Mouse (Mus musculus): Measurements from ENCODE around the gene Wbp1l. TPM values are rescaled to one million over a fixed set of nuclear protein-coding genes. Genes with fewer than 3 reads are reported as not detected.

The Wbp1l gene
- polyA plus RNA-seq, 1 experiment from 2014 or later = 55.2 TPM

DNA sequence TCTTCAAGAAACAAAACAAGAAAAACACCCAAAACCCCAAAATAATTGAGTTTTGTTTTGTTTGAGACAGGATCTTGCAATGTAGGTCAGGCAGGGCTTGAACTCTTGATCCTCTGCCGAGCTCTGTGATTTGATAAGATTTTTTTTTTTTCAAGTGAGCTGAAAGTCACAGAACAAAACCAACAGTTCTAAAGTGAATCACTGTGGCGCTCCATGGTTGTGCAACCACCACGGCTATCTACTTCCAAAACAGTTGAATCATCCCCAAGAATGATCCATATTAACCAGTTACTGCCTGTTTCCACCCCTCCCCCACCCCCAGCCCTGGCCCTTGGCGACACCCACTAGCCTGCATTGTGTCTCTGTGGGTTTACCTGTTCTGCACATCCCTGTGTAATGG is 1.5 kb downstream of the Wbp1l start:
- Histone ChIP-seq H3K4me3 (replicated peaks) (peak overlapping the region; percentile 99), H3K36me3 (peaks cover 27% of the 10 kb centered on the region; the same call in 1 of the 2 replicates), H3K27me3 (no peaks in the 10 kb centered on the region), H3K9me3 (replicated peaks) (no peaks in the 10 kb centered on the region), H3K4me2 (replicated peaks) (peak overlapping the region; percentile 71), H3K4me1 (peaks cover 22% of the 10 kb centered on the region), H3K27ac (replicated peaks) (0 out of 2 replicates have a peak overlapping the region, but pooled peaks have one; percentile 78), H3K9ac (no peak overlapping the region)
- WGBS = 67% methylated on average over 4 of the region's 4 CpGs
- ATAC-seq (ENCODE audit: insufficient number of reproducible peaks, low FRiP score, low TSS enrichment, low read depth) = no peak

DNA sequence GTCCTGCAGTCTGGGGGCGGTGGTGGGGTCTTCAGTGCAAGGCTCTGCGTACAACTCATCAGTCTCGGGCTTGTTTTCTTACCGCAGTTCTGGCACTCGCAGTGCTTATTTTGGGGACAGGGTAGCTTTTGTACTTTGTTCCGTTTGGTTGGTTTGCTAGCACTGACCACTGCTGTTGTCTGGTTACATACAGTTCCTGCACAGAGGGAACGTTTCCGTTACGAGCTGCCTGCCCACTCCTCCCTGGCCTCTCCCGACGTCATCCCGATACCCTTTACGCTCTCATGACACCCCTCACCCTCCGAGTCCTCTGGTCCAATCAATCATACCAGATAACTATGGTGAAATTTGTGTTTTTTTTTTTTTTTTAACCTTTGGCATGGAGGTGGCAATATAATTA is 2.6 kb downstream of the Wbp1l start:
- no peaks in the 10 kb centered on the region for H3K9me3 ChIP-seq (replicated peaks)
- no peak overlapping the region for H3K27ac ChIP-seq (replicated peaks)
- peaks cover 22% of the 10 kb centered on the region for H3K4me1 ChIP-seq
- no peak overlapping the region for H3K4me2 ChIP-seq (replicated peaks)
- H3K4me3 ChIP-seq (replicated peaks) = no peak overlapping the region
- peaks cover 33% of the 10 kb centered on the region; the same call in 1 of the 2 replicates for H3K36me3 ChIP-seq
- no peak overlapping the region for H3K9ac ChIP-seq
- 87% methylated on average over 14 of the region's 14 CpGs for WGBS
- ATAC-seq (ENCODE audit: insufficient number of reproducible peaks, low FRiP score, low TSS enrichment, low read depth) = no peak
- no peaks in the 10 kb centered on the region for H3K27me3 ChIP-seq

DNA sequence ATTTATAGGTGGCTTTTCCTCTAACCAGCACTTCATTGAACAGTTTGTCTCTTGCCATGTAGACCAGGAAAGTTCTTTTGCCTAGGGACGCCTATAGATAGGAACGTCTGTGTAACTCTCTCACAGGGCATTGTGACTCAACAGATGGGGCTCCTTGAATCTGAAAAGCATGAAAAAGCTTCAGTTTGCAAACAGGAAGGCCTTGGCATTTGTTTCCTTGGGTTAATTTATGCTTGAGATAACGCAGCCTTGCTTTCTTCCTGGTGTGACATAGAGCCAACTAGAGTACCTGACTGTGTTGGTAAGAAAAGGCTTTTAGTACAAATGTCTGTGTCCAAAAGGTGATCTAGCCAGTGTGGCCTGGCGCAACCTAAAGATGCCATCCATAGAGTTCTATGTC is 3.5 kb downstream of the Wbp1l start:
- 91% methylated on average over 4 of the region's 4 CpGs for WGBS

DNA sequence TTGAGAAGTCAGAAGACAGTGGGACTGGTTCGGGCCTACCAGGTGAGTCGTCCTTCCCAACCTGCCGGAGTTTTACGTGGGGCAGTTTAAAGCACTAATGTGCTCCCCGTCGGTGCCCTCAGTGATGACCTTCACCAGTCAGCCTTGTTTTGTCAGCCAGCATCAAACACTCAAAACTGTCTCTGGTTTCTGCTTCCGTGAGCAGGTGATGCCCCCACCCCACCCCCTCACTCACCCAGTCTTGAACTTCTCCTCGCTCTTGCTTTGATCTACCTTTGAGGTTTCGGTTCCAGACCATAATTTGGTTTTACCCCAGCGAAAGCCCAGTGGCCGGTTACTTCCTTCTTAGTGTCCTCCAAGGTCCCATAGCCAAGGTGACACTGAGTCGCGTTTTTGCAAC is 7.8 kb downstream of the Wbp1l start:
- H3K4me2 ChIP-seq (replicated peaks) = no peak overlapping the region
- no peak overlapping the region for H3K4me3 ChIP-seq (replicated peaks)
- no peaks in the 10 kb centered on the region for H3K27me3 ChIP-seq
- H3K9me3 ChIP-seq (replicated peaks) = no peaks in the 10 kb centered on the region
- no peak overlapping the region for H3K9ac ChIP-seq
- H3K4me1 ChIP-seq = peaks cover 15% of the 10 kb centered on the region; the same call in 1 of the 2 replicates
- no peak overlapping the region for H3K27ac ChIP-seq (replicated peaks)
- no peak for ATAC-seq (ENCODE audit: insufficient number of reproducible peaks, low FRiP score, low TSS enrichment, low read depth)
- 92% methylated on average over 13 of the region's 13 CpGs for WGBS
- H3K36me3 ChIP-seq = peaks cover 50% of the 10 kb centered on the region; the same call in 1 of the 2 replicates

More for the DNA sequence above, 3.5 kb downstream of the Wbp1l start:
- H3K9ac ChIP-seq = no peak overlapping the region
- ATAC-seq (ENCODE audit: insufficient number of reproducible peaks, low FRiP score, low TSS enrichment, low read depth) = no peak
- H3K4me1 ChIP-seq = peaks cover 25% of the 10 kb centered on the region
- H3K27me3 ChIP-seq = no peaks in the 10 kb centered on the region
- no peak overlapping the region for H3K4me3 ChIP-seq (replicated peaks)
- H3K36me3 ChIP-seq = peaks cover 39% of the 10 kb centered on the region; the same call in 1 of the 2 replicates
- no peak overlapping the region for H3K4me2 ChIP-seq (replicated peaks)
- H3K27ac ChIP-seq (replicated peaks) = no peak overlapping the region
- no peaks in the 10 kb centered on the region for H3K9me3 ChIP-seq (replicated peaks)

DNA sequence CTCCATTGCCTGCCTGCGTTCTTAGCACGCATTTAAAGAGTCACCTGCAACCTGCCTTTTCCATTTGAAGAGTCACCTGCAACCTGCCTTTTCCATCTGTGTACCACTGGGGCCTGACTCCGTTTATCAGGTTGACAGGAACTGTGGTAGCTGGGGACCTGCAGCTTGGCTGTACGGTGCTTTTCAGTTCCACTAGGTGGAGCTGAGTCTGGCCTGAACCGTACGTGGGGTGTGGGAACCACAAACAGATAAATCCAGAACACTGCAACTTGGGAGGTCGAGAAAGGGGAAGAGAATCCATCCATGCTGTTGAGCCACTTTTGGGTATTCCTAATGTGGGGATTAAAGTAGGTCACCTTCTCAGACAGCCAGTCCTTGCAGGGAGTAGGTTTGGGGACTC is 8.5 kb downstream of the Wbp1l start:
- 57% methylated on average over 7 of the region's 7 CpGs for WGBS
- ATAC-seq (ENCODE audit: insufficient number of reproducible peaks, low FRiP score, low TSS enrichment, low read depth) = no peak

DNA sequence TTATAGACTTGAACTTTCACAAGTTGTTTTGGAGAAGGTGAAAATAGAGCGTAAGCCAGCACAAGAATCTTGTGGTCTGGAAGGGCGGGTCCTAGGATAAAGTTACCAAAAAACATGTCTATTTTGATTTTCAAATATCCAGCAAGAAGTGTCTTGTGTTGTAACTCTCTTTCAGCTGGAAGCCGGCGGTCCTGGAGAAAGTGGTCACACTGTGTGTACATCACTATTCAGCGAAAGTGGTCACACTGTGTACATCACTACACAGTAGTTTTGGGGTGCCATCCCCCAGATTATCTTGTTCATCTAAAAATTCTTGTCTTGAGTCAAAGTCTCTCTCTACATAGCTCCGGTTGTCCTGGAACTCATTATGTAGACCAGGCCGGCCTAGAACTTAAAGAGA is 9.3 kb downstream of the Wbp1l start:
- Histone ChIP-seq H3K4me3 (replicated peaks) (no peak overlapping the region), H3K27ac (replicated peaks) (no peak overlapping the region), H3K9ac (no peak overlapping the region), H3K4me2 (replicated peaks) (no peak overlapping the region), H3K4me1 (peaks cover 15% of the 10 kb centered on the region; the same call in 1 of the 2 replicates), H3K9me3 (replicated peaks) (no peaks in the 10 kb centered on the region), H3K27me3 (no peaks in the 10 kb centered on the region), H3K36me3 (peaks cover 45% of the 10 kb centered on the region; the same call in 1 of the 2 replicates)
- 90% methylated on average over 7 of the region's 7 CpGs for WGBS
- no peak for ATAC-seq (ENCODE audit: insufficient number of reproducible peaks, low FRiP score, low TSS enrichment, low read depth)

More for the DNA sequence above, 8.5 kb downstream of the Wbp1l start:
- Histone ChIP-seq H3K9me3 (replicated peaks) (no peaks in the 10 kb centered on the region), H3K36me3 (peaks cover 50% of the 10 kb centered on the region; the same call in 1 of the 2 replicates), H3K4me3 (replicated peaks) (no peak overlapping the region), H3K9ac (no peak overlapping the region), H3K27me3 (no peaks in the 10 kb centered on the region), H3K27ac (replicated peaks) (no peak overlapping the region), H3K4me2 (replicated peaks) (no peak overlapping the region), H3K4me1 (peaks cover 15% of the 10 kb centered on the region; the same call in 1 of the 2 replicates)

DNA sequence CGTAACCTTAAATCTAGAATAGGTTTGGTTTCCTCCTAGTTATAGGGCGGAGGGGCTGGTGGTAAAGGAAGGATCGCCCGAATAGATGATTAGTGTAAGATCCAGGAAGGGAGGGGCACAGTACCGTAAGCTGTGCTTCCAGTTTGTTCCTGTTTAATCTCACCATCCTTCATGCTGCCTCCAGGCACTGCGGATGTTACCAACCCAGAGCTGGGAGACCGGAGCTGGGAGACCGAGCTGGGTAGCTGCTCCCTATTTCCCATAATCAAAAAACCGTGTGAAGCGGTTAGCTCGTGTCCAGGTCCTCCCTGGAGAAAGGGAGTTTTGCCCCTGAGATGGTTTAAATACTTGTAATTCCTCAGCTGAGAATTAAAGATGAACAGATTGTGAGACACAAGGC is 17.5 kb downstream of the Wbp1l start:
- no peak overlapping the region for H3K27ac ChIP-seq (replicated peaks)
- H3K4me3 ChIP-seq (replicated peaks) = no peak overlapping the region
- ATAC-seq (ENCODE audit: insufficient number of reproducible peaks, low FRiP score, low TSS enrichment, low read depth) = no peak
- H3K4me1 ChIP-seq = peaks cover 53% of the 10 kb centered on the region
- no peaks in the 10 kb centered on the region for H3K9me3 ChIP-seq (replicated peaks)
- H3K9ac ChIP-seq = no peak overlapping the region
- WGBS = 55% methylated on average over 11 of the region's 11 CpGs
- H3K4me2 ChIP-seq (replicated peaks) = no peak overlapping the region
- H3K36me3 ChIP-seq = peaks cover 7% of the 10 kb centered on the region; the same call in 1 of the 2 replicates
- no peaks in the 10 kb centered on the region for H3K27me3 ChIP-seq

DNA sequence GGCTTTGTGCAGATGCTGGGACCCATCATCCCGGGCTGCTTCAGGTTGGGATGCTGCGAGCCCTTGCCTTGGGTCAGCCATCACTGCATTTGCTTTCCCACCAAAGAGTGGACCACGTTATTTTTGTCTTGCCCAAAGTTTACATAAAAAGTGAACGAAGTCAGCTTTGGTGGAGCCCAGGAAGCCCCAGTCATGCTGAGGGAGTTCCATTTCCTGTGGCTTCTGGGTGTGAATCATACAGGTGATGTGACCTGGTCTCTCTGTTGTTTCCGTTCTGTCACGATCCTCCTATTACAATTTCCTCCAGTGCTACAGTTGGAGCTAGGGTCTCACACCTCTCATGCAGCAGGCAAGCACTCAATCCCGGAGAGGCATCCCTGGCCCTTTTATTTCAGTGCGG is 18.5 kb downstream of the Wbp1l start:
- no peak for ATAC-seq (ENCODE audit: insufficient number of reproducible peaks, low FRiP score, low TSS enrichment, low read depth)
- H3K9ac ChIP-seq = no peak overlapping the region
- H3K4me3 ChIP-seq (replicated peaks) = no peak overlapping the region
- H3K9me3 ChIP-seq (replicated peaks) = no peaks in the 10 kb centered on the region
- peaks cover 62% of the 10 kb centered on the region for H3K4me1 ChIP-seq
- peaks cover 7% of the 10 kb centered on the region; the same call in 1 of the 2 replicates for H3K36me3 ChIP-seq
- no peak overlapping the region for H3K27ac ChIP-seq (replicated peaks)
- H3K4me2 ChIP-seq (replicated peaks) = no peak overlapping the region
- no peaks in the 10 kb centered on the region for H3K27me3 ChIP-seq
- WGBS = 85% methylated on average over 8 of the region's 8 CpGs

DNA sequence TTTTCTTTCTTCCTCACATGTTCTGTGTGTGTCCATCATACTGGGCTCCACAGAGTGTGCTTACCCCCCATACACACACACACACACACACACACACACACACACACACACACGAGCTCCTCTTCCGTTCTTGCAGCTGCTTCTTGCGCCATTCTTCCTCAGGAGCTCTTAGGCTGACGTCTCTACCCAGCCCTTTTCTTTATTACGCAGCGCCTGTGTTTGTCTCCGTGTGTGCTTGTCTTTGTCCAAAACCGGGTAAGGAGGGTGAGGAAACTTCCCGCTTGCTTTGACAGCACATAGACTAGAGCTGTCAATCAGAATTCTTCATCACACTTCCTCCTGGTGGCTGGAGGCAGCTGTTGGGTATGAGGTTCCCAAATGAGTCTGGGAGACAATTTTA is 19.4 kb downstream of the Wbp1l start:
- ATAC-seq (ENCODE audit: insufficient number of reproducible peaks, low FRiP score, low TSS enrichment, low read depth) = no peak
- 60% methylated on average over 9 of the region's 9 CpGs for WGBS
- Histone ChIP-seq H3K9ac (no peak overlapping the region), H3K4me2 (replicated peaks) (no peak overlapping the region), H3K9me3 (replicated peaks) (no peaks in the 10 kb centered on the region), H3K27ac (replicated peaks) (no peak overlapping the region; the same call in 1 of the 2 replicates), H3K4me1 (peaks cover 72% of the 10 kb centered on the region), H3K36me3 (peaks cover 7% of the 10 kb centered on the region; the same call in 1 of the 2 replicates), H3K4me3 (replicated peaks) (no peak overlapping the region), H3K27me3 (no peaks in the 10 kb centered on the region)

DNA sequence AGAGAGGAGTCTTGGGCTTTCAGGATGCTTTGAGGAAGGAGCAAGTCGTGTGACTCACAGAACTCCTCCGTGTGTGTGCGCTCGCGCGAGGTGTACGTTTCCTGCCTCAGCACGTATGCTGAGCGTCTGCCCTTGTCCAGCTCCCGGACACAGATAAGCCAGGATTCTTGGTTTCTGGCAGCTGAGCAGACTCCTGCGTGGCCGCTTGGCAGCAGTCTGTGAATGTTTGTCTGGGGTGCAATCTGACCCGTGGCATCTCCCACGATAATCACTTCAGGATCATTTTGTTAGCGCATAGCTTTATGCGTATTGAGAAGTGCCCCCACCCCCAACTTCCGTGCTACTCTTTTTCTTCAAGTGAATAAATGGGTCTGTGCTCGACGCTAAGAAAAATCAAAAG is 20.1 kb downstream of the Wbp1l start:
- Histone ChIP-seq H3K27ac (replicated peaks) (peak overlapping the region; percentile 61), H3K4me3 (replicated peaks) (no peak overlapping the region), H3K9me3 (replicated peaks) (no peaks in the 10 kb centered on the region), H3K9ac (no peak overlapping the region), H3K36me3 (peaks cover under 1% of the 10 kb centered on the region; the same call in 1 of the 2 replicates), H3K4me1 (peaks cover 79% of the 10 kb centered on the region), H3K4me2 (replicated peaks) (no peak overlapping the region), H3K27me3 (no peaks in the 10 kb centered on the region)
- ATAC-seq (ENCODE audit: insufficient number of reproducible peaks, low FRiP score, low TSS enrichment, low read depth) = no peak
- WGBS = 47% methylated on average over 19 of the region's 19 CpGs

DNA sequence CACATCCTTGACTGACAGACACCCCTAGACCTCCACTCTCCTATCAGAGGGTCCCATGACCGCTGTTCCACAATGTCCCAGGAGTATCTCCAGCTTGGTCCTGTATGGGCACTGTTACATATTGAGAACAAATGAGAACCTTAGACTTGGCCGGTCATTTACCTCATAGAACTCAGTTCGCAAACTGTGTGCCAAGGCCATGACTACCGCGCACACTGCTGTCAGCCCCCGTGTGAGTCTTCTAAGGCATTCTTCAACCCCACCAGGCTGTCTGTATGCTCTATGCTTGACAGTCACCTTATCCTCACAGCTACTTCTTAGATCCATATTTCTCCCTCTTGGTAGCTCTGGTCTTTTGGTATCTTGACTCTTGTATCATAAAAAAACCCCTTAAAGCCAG is 20.6 kb downstream of the Wbp1l start:
- H3K27ac ChIP-seq (replicated peaks) = peak overlapping the region; percentile 72
- H3K4me1 ChIP-seq = peaks cover 84% of the 10 kb centered on the region
- H3K4me3 ChIP-seq (replicated peaks) = no peak overlapping the region
- H3K9ac ChIP-seq = no peak overlapping the region
- H3K4me2 ChIP-seq (replicated peaks) = no peak overlapping the region
- H3K9me3 ChIP-seq (replicated peaks) = no peaks in the 10 kb centered on the region
- 88% methylated on average over 6 of the region's 6 CpGs for WGBS
- ATAC-seq (ENCODE audit: insufficient number of reproducible peaks, low FRiP score, low TSS enrichment, low read depth) = no peak
- H3K36me3 ChIP-seq = no peaks in the 10 kb centered on the region
- no peaks in the 10 kb centered on the region for H3K27me3 ChIP-seq

Data from embryonic facial prominence, embryonic 15.5 days (tissue).